Mouse (Mus musculus): Measurements from ENCODE around the gene Ripk4.

DNA sequence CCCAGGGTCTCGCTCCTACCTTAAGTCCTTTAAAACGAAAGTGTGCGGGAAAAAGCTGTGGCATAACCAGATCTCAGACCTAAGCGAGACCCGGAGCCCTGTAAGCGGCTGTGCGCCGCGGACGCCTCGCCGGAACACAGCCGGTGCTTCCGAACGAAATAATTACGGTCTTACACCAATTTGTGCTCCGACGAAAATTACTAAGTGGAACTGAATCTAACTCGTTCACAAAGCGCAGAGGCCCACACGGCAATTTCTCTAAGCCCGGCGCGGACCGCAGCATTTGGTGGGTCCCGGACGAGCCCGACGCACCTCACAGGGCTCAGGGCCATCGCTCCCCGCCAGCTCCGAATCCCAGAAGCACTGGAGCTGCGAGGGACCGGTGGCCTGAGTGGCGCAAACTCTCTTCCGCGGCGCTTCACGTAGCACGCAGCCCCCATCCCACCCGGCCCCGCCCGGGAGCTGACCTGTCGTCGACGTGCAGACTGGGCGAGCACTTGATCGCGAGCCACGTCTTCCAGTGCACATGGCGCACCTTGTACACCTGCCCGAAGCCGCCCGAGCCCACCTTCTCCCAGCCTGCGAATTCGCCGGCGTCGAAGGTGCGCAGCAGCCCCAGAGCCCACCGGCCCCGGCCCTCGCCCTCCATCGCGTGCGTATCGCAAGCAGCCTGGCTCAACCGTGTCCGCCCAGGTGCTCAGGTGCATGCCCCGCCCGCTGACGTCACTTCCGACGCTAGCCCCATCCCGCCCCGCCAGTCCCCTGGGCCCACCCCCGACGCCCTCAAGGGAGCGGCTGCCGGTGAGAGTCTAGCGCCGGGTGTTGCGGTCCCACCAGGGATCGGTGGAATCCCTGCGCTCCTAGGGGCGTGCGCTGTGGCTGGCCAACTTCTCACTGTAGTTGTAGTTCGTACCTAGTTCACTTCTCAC is at the start of gene Ripk4:
- TF ChIP-seq CTCF (IDR thresholded peaks at IDR 0.05; ENCODE audit: low read depth) (no peak), EP300 (IDR thresholded peaks at IDR 0.05; ENCODE audit: low read depth) (no peak)
